Mouse (Mus musculus) kidney, adult 18-20 months (tissue): ENCODE measurements around the gene Apod.
A peak's percentile ranks its signal among the peaks of the same experiment; 100 is the strongest.

Experiments
- DNase-seq: peaks from one replicate; pipeline ENCODE4 v3.0.0; 2021

Apod gene

DNA sequence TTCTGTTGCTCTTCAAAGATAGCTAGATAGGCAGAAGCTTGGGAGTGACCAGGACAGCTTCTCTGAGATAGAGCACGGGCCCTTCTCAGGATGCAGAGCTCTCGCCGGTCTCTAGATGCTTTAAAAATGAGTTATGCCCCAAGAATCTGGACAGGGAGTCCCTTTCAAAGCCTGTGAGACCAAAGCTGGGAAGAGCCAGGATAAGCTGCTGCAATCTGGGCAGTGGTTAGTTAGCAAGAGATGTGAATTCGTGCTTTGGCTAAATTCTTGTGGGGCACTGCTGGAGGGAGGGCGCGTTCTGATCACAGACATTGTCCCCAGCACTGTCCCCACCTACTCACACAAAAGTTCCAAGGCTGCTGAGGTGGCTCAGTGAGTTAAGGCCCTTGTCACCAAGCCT is 36.0 kb downstream of the Apod start:
- DNase-seq: no peak

DNA sequence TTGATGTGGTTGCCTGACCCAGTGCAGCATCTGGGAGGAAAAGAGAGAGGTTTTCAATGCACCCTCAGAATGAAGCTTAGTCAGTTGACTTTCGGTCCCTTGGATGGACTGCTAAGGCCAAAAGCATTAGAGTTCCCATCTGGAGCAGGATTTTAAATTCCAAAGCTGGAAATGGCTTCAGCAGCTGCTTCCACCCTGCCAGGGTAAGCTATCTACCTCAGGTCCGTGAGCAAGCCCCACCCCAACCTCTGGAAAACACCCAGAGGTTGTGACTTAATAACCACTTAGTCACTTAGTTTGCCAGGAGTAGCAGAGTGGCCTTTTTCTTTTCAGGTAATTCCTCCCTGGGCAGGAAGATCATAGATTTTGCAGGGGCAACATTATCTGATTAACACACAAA is 36.5 kb downstream of the Apod start:
- DNase-seq: no peak

DNA sequence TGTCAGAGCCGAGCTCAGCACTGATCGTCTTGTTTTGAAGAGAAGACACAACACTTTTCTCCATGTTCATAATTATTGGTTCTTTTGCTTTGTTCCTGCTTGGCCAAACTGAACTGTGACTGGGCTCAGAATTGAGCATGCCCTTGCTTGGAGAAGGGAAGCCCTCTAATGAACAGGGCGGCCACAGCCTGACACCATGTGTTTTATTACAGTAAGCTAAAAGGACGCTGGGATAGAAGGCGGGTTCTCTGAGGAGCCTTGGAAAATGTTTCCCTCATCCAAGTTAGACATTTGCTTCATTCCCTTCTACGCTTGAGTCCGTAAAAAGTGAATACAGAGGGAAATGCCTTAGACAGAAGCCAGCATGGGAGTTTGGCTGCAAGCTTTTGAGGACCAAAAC is 37.6 kb downstream of the Apod start:
- no peak for DNase-seq

DNA sequence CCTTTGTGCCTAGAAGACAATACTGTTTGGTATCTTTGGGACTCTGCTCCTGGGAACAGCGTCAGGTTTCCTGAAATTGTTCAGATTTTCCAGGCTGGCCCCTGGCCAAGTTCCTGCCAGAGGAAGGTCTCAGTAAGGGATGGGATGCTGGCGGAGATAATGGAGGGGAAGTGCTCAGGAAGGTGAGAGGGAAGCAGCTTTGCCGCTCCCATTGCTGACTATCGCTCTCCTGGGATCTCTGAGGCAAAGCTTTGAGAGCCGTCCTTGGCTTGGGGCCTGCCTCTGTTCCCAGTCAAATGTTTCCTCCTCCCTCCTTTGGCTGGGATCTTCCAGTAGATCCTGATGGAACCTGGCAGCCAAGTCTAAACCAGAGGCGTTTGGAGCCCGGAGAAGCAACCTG is 38.1 kb downstream of the Apod start:
- peak; percentile 68 for DNase-seq

DNA sequence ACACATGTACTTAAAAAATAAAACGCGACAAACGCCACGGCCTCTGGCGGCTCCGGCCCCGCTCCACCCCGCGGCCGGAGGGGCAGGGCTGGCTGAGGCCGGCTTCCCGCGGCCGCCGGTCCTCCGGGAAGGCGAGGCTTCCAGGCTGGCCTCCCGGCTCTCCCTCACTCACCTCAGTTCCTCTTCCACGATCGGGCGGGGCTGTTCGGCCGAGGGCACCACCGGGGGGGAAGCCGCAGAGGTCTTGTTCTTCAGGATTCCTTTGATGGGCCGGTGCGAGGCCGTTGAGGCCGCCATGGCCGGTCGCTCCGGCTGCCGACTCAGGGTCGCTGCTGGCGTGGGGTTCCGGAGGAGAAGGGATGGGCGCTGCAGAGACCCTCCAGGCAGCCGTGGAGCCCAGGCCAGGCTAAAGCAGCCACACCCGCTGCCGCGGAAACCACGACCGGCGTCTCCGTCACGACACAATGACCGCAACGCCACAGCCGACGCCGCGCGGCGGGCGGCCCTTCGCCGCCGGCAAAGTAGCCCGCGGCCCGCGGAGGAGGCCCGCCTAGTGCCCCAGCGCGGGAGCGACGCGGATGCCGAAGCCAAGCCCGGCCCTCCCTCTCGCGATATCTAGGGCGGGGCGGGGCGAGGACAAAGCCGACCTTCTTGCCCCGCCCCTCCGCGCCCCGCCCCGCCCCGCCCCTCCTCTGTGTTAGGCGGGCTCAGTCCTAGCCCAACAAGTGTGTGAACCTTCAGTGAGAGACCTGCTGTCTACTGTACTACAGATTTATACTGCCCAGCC is 39.7 kb downstream of the Apod start, which contains the start of gene Ppp1r2:
TSS of gene Ppp1r2 (minus strand) at position 604 of the 787 bp plus-strand sequence.
- DNase-seq: peak; percentile 93

DNA sequence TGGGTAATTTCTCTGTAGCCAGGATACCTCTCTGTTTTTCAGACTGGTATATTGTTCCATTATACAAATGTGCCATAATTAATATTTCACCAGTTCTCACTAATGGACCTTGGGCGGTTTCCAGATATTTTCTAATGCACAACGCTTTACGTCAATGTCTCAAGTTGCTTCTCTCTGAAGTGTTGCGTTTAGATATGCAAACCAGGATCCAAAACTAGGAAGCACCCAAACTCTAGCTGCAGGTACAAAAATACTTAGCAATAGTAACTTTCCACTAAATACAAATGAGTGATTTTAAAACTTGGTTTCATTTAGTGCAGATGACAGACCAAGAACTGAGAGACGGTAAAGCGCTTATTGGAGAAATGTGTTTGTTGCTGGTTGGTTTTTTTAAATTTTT is 40.5 kb downstream of the Apod start:
- no peak for DNase-seq

DNA sequence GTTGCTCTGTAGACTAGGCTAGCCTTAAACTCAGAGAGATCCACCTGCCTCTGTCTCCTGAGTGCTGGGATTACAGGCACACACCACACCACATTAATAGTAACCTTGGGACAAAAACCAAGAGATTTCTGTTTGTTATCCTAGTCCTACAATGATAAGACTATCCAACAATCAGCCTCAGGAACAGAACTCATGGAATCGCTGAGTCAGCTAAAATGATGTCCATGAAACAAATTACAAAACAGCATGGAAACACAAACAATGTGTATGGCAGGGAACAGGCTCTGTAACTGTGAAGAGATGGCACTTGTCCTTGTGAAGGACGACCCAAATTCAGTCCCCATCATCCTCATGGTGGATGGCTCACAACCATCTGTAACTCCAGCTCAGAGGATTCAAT is 47.9 kb downstream of the Apod start:
- DNase-seq: no peak

DNA sequence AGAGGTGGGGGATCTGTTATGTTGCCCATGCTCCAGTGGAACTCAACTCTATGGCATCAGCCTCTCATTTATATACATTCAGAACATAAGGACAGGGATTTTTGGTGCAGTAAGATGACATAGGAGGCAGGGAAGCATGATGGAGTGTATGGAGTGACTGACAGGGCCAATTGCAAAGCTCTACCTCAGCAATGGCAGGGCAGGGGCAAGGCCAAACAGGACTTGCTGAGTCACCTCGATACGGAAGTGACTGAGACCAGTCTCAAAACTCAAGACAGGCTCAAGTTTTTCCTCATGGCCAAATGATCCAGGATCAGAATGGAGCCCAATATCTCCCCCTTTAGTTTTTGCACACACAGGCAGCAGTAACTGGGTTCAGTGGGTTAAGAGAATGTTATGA is 58.5 kb downstream of the Apod start:
- no peak for DNase-seq

DNA sequence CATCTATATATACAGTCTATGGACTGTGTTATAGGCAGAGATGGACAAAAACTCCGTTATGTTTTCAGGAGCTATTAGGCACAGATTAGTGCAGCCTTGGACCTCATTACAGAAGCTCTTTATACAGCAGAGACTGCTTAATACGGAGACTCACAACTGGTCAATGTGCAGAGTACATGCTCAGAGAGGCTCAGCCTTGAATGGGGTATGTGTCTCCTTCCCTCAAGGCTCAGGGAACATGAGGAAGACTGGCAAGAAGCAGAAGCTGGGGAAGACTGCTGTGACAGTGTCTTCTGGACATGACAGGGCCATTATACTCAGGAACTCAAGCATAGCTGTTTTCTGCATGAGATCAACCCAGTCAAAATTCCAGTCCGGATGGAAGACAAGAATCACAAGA is 58.9 kb downstream of the Apod start:
- DNase-seq: no peak

DNA sequence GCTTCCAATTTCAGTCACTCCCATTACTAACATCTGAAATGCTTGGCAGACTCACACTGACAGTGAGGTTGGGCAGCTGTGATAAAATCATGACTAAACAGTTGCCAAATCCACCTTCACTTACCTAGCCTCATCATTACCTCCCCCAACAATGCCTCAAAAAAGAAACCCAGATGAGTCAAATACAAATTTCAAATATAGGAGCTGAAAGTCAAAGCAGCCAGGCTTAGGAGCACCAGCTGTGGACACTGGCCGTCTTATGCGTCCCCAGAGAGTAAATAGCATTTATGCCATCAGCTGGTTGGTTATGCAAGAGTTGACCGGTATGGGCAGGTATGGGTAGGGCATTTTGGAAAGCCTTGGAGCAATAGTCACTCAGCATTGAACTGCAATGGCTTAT is 65.2 kb downstream of the Apod start:
- DNase-seq: no peak

DNA sequence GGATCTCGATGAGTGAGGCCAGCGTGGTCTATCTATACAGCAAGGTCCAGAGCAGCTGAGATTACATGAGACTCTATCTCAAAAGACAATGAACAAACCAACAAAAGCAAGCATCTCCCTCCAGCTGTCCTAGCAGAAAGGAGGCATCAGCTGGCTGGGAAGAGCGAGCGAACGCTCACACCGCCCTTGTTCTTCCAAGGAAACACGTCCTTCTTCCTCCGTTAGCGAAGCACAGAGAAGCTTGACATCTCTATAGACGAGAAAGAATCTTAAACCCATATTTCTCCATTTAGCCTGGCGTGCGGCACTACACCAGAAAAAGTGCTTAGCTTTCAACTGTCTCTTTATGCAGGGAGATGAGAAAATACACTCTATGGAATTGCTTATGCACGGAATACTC is 65.9 kb downstream of the Apod start:
- no peak for DNase-seq

DNA sequence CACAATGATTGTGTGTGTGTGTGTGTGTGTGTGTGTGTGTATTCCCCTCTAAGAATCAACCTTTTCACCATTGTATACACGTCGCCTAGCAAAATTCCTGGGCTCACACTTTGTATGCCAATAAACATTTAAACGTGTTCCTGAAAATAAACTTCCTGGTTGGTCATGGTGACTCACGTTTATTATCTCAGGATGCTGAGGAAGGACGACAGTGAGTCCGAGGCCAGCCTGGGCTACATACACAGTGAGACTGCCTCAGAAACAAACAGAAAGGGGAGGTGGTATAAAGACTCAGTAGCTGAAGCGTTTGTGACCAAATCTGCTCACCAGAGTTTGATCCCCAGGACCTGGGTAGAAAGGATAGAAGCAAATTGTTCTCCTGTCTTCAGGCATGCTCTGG is 67.2 kb downstream of the Apod start:
- DNase-seq: no peak
